Mouse (Mus musculus): ENCODE results near the gene Fam213a.

Gene Fam213a

DNA sequence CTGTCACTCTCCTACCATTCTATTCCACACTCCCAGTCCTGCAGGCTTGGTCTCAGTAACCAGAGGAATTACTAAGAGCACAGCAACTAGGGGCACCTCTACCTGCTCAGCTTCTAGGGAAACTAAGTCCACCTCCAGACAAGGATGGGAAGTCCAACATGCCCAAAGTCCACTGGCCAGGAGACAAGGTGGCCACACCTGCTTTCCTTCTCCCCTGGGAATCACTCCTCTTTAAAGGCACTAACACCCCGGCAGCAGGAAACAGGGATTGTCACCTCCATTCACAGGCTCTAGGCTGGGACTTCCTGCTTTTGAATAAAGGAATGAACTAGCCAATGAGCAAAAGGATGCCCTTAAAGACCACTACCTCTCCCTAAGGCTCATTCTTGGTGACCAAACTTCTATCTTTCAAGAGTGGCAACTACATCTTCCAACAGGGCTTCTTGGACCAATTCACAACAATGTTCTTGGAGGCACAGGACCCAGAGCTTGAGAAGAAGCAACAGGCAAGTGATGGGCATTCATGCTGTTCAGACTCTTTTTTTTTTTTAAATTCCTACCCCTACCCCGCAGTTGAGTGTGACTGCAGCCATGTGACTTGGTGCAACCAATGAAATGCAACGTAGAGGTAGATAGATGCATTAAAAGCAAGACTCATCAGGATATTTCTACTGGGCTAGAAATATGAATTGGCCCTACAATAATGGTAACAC, 49.9 kb downstream of the Fam213a start:
- DNase-seq (ENCODE audit: low read depth, low spot score), result peak; percentile 40

DNA sequence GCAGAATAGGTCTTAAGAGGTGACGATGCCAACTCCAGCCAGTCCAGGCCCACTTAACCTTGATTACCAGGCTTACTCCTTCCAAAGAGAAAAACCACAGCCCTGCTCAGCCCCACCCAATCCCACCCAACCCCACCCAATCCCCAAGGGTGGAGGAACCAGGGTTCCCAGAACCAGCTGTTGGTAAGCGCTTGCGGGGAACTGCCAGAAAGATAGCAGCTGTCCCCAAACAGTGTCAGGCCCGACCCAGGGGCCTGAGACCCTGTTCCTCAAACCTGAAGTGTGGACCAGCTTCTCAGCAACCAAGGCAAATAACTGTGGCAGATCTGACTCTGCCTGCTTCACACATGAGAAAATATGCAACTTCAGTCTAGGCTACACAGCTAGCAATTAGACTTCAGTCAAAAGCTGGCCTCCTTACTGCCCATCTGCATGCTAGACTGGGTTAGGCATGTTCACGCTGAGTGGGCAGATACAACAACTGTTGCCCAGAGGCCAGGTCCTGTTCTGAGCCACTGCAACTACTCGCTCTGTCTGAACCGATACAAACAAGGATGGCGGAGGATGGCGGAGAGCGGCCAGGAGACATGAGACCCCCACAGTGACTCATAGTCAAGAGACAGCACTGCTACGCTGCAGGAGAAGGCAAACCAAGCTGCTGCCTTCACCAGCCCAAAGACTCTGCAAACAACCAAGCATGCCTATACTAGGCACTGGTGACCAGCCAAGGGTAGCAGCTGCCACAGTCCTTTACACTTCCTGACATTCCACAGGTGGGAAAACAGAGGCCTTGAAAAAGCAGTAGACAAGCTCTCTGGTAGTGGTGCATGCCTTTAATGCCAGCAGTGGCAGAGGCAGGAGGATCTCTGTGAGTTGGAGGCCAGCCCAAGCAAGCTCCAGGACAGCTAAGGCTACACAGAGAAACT, 51.0 kb downstream of the Fam213a start:
- DNase-seq (ENCODE audit: low read depth, low spot score), result no peak

DNA sequence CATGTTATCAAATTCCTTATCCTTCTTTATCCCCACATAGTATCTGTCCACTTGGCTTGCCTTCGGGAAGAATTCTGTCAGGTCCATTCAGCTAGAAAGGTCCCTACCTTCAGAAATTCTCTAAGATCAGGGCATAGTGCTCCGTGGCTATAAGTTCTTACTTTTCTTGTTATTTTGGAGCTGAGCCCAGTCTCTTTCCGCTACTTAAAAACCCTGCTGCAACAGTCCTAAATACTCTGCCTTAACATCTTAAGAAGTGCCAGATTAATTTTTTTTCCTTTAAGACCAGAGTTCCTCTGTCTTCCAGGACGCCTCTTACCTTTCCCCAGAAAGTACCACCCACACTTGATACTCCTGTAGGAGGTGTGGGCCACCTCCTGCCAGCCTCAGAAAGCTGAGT, 53.4 kb downstream of the Fam213a start:
- DNase-seq (ENCODE audit: low read depth, low spot score), result no peak

DNA sequence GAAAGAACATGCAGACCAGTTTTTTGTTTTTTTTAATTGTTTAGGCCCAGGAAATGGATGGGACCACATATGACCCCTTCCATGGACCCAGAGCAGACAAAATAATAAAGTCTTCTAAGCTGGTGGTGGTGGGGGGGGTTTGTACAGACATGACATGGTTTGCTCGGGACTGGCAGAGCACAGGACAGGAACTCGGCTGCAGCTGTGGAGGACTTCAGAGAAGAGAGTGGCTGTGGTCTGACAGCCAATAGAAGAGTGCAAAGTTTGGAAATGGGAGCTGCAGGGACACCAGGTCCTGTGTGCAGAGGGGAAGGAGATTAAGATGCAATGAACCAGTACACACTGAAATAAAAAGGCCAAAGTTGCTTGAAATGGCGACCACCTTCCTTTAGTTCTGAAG, 54.0 kb downstream of the Fam213a start:
- no peak for DNase-seq (ENCODE audit: low read depth, low spot score)

DNA sequence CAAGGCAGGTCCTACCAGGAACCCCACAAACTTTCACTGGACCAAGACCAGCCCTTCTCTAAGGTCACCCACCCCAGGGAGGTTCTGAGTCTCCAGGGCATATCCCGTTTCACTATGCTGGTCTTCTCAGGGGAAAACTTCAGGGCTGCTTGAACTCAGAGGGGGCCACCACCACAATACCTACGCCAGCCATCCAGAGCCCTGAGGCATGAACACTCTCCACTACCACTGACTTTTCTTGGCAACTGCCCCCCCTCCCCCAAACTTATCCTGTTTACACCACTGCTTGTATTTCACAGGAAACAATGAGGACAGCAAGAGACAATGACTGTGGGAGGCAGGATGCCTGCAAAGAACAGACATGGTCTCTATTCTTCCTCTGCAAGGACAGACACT, 54.6 kb downstream of the Fam213a start:
- peak; percentile 60 for DNase-seq (ENCODE audit: low read depth, low spot score)

DNA sequence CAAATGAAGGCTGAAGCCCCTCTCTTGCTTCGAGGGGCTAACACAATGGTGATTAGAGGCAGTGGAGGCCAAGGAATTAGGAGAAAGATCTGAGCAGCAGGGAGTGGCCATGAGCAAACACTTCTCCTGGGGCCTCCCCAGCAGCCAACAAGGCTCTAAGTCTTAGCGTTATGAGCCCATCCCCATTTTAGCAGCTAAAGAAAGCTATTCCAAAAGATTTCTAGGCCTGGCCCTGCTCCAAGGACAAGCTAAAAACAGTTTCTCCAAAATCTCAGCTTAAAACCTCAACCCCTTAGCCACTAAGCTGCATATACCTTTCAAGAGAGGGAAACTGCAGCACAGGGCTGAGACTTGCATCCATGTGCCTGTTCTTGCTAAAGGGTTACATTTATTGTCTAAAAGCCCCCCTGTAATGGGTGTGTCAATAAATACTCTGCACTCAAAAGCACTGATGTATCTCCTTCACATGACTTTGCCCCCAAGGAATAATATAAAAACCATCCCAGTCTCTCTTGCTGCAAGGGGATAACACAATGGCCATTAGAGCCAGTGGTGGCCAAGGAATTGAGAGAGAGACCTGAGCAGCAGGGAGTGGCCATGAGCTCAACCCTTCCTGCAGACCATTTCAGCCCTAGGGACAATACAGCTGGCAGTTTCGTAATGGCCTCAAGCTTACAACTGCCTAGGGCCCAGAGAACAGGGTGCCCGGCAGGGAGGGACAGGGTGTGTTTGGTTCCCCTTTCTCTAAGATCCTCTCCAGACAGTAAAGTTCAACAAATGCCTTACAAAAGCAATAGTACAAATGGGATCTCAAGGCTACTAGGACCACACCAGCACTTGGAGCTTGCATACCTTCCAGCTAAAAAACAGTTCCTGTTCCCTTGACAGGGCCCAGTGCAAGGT, 55.3 kb downstream of the Fam213a start:
- DNase-seq (ENCODE audit: low read depth, low spot score), result no peak

DNA sequence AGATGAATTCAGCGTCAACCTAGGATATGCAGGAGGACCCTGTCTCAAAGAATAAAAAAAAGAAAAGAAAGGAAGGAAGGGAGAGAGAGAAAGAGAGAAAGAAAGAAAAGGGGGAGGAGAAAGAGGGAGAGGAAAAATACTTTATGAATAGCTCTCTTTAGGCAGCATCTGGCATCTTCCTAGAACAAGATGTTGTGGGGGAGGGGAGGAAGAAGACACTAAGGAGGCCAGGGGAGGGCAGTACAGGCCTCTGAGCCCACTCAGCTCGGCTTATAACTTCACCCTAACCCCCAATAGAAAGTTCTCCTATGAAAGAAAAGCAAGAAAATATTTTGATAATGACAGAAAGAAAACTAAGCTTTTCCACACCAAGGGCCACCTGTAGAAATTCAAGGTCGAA, 56.0 kb downstream of the Fam213a start:
- peak; percentile 42 for DNase-seq (ENCODE audit: low read depth, low spot score)

DNA sequence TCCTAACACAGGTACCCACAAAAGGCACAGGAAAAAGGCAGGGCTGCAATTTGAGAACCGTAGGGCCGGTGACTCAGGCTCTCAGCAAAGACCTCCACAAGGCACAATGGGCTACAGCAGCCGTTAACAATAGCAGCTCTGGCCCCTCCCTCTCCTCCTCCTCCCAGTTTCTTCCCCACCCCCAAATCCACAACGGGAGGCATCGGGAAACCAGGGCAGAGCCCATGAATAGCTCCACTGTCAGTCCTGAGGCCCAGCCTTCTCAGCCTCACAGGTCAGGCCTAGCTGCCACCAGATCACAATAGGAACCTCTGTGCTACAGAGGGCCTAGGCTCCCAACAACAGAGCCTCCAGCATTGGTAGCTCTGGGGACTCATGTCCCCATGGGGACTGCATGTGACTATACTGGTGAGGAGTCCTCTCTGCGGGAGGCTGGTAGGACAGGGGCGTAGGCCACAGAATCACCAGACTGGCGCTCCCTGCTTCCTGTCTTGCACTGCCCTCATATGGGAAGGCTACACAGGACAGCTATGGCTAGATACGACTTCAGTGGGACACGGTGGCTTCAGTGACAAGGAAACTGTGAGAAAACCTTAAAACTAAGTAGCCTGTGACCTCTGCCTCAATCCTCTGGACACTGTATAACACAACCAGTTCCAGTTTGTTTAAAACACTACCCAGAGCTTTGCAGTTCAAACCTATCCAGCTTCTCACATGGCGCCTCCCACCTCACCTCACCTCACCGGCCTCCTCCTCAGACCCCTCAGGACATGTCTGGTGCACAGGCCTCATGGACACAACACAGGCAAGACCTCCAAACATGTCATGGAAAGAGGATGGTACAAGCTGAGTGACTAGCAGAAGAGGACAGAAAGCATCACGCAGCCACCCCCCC, 57.1 kb downstream of the Fam213a start:
- DNase-seq (ENCODE audit: low read depth, low spot score), result peak; percentile 55

DNA sequence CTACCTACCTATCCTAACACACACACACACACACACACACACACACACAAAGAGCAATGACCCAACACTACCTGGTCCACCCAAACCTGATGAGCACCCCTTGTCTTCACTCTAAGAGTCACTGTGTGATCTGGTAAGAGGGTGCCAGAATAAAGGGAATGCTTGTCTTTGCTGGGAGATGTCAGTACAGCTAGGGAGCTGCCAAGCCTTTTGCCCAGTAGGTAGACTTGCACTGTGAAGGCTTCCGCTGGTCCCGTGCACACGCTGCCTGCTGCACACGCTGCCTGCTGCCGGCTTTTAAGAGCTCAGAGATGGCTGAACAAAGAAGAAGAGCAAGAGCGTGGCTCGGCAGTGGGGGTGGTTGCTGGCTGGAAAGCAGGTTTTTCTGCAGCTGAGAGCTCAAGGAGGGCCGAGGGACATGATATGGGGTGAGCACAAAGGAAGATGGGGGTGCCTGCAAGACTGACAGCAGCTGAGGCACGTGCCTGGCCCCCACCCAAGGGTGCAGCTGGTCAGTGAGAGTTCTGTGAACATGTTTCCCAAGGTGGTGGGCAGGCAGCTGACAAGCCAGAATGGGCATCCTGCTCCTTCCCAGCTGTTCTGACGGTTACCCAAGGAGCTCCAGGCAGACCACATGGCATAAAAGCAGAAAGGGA, 57.9 kb downstream of the Fam213a start:
- peak; percentile 61 for DNase-seq (ENCODE audit: low read depth, low spot score)

DNA sequence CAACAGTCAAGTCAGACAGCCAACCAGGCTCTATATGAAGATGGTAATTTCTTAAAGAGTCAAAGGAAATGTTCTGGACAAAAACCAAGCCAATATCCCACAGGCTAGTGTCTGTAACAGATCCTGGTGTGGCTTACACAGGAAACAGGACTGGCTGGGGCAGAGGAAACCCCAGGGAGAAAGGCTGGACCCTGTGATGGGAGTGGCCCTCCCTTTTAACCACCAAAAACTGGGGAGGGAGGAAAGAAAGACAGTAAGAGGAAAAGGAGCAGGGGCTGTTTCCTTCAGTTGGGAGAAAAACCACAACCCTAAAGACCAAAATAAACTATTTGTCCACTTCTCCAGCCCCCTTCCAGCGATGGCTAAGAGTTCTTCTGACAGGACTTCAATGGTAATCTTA, 58.4 kb downstream of the Fam213a start:
- DNase-seq (ENCODE audit: low read depth, low spot score), result no peak

DNA sequence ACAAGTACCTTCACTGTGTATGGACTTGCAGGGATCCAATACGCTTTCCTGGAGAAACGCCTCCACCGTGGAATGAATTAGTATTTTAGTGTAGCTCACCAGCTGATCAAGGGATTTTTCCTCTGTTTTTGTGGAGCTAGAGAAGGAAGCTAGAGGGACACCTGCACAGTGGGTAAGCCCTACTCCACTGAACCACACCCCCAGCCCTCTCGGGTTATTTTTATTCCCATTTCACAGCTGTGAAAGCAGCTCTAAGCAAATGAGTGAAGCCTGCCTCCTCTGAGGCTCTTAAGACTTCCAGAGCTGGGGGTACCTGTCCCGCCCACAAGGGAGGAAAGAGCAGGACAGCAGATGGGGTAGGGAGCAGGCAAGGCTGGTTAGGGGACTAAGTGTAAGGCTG, 60.2 kb downstream of the Fam213a start:
- no peak for DNase-seq (ENCODE audit: low read depth, low spot score)

DNA sequence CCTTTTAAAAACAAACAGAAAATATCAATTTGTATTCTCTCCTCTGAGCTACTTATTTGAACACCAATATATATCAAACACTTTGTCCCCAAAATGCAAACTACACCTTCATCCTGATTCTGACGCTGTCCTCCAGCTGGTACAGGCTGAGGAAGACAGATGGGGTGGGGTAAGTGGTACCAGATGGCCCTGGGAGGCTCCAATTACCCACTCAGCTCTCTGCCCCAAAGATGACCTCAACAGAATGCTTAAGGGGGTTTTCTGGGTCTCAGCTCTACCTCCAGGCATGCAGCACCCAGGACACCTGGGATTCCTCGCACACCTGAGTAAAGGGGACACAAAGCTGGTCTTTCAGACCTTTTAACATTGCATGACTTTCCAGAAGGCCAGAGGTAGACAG, 60.9 kb downstream of the Fam213a start:
- DNase-seq (ENCODE audit: low read depth, low spot score), result no peak

DNA sequence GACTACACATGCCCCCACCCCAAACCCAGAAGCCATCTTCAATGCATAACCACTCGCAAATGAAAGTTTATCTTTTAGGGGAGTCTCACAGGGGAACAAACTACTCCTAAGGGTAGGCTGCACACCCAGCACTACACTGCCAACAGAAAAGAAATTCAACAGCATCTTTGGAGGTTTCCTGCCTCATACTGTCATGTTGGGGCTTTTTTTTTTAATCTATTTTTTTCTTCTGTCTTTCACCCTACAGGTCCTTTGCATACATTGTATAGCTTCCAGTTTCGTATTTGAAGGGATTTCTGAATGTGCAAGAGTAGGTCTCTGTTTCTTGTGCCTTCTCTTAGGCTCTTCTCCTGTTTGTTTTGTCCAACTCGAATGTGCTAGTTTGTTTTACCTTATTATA, 61.3 kb downstream of the Fam213a start:
- DNase-seq (ENCODE audit: low read depth, low spot score), result no peak

DNA sequence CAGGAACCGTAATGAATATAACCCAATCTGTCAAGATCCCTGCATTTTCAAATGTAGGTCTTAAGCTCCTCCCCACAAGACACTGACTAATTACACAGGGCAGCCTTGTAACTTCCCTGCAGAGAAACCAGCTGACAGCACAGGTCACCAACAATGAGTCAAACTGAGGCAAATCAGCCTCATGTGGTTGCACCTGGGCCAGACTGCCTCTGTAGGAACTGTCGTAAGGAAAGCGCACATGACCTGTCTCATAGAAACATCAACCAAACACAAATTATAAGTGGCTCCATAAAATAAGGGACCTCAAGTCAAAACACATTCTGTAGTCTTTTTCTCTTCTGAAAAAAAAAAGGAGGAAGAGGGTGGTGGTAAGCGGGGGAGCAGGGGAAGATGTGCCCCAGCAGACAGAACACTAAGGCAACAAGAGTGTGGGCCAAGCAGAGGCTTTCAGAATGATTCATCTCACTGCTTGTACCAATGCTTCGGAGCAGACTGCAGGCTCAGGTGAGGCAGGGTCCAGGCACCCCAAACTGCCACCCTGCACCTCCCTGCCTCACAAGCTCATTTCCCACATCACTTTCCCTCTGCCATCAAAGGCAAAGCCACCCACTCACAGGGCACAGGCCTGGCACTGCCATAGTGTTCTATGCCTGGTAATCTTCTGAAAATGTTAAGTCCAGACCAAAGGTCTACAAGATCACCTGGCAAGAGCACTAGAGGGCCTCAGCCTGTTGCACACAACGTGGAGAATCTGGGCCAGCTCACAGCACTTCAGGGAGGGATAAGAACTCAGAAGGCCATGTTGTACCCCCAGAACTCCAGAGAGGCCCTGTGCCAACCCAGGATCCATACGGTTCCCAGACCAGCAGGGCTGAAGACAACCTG, 63.6 kb downstream of the Fam213a start:
- peak; percentile 70 for DNase-seq (ENCODE audit: low read depth, low spot score)

DNA sequence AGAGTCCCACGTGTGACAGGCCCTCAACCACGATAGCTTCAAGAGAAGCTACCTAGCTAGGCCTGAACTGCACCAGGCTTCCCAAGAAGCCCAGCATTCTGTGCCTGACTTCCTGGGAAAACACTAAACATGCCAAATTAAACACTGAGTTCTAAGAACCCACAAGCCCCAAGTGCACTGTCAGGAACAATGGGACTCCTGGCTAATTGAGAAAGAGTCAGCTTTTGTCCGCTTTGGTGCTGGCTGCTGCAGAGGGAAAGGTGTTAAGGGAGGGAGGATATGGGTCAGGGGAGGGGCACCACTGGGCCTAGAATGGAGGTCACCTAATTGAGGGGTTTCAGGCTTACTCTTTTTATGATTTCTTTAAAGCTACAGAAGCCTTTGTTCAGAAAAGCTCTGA, 64.5 kb downstream of the Fam213a start:
- no peak for DNase-seq (ENCODE audit: low read depth, low spot score)

DNA sequence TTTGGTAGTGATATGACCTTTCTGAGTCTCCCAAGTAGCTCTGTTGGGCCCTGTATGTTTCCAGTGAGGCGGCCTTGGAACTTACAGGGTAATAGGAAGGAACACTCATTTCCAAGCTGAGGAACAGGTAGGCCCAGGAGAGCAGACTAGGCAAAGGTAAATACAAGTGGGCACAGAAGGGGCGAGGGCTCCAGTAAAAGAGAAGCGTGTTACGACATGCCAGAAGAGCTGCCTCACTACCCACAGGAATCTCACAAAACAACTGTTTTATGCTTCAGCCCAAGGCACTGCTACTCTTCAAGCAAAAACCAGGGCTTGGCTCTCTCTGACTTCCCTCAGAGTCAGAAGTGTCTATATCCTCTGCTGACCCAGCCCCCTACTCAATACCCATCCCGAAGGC, 65.1 kb downstream of the Fam213a start:
- no peak for DNase-seq (ENCODE audit: low read depth, low spot score)

DNA sequence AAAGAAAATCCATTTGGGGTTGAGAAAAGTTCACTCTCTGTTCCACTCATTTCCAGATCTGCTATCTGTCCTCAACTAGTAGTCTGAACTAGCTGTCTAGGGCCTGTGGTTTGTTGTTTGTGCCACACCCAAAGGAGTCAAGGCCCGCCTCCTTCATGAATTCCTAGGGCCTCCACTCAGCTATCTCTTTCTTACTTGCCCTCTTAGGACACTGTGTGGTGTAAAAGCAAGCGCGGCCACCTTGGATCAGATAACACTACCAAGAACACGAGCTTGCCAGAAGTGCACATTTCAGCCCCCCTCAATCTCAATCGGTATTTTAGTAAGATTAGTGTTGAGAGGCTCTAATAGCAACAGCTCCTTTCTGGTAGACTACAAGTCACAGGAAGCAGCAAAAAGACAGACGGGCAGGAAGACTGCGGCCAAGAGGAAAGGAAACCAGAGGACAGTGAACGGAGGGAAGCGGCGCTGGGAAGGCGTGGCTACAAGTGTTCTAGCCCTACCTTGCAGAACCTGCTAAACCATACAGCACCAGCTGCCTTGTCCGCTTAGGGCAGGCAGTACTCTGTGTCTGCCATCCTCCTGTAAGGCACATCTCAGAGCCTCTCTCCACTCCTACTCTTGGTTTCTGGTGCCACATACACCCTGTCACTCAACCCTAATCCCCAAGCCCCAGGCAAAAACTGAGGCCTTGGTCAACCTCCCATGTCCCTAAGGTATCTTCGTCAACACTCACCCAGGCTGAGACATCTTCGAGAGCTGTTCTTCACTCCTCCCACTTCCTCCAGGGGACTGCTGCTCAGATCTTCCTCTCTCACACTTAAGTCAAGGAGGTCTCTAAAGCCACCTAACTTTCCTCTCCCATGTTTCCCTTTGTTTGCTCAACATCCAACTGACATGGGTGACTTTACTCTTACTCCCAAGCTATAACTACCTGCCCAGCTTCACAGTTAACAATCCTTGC, 65.9 kb downstream of the Fam213a start:
- DNase-seq (ENCODE audit: low read depth, low spot score), result peak; percentile 83

DNA sequence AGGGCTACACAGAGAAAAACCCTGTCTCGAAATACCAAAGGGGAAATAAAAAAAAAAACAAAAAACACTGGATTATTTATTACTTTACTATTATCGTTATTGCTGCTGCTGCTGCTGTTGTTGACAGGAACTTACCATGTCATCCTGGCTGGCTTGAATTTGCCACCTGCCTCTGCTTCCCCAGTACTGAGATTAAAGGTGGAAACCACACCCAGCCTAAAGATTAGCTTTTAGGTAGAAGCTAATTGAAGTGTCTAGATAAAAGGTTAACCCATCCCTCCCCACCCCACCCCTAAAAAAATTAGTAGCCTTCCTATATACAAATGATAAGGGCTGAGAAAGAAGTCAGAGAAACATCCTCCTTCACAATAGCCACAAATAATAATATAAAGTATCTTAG, 69.8 kb downstream of the Fam213a start:
- peak; percentile 51 for DNase-seq (ENCODE audit: low read depth, low spot score)
